In the genomic region with DNA sequence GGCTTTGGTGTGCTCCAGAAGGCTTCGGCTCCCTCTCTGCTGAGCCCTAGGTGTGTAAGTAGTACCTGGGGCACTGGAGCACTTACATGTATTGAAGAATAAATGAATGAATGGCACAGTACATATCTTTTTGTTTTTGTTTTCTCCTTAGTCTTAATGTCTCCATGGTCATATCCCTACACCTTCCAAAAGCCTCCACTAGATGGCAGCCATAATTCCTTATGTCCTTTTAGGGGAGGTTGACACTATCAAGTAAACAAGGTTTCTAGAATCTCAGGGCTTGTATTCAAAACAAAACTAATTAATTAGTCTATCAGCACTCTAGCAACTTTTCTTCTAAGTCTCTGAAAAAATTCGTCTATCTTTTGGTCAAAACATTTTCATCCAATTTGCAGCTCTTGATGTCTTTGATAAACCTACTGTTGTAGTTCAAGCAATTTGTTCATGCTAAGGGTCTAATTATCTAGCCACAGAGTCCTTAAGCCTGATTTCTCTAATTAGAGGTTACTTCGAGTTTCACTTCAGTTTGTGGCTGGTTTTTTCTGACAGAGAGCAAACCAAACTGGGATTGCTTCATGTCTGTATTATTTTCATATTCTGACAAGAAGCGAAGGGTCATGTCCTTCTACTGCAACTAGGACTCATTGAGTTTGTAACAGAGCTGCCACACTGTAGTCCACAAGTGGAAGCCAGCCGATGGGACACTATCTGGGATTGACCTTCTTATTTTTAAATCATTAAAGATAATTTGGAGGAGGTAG, we compare ENCODE assay signal across 8 mouse cellular contexts.
A peak's percentile ranks its signal among the peaks of the same experiment; 100 is the strongest.
DNase-seq lines count a peak whose midpoint lies in the region; ATAC-seq lines count a peak whose summit lies in the region.

No protein-coding gene starts in this region.

- H3K27ac ChIP-seq in heart, embryonic 10.5 days: no peak overlapping the region

- no peaks in the 10 kb centered on the region for H3K9me3 ChIP-seq in heart, embryonic 10.5 days

- 59% methylated on average over 5 of the region's 5 CpGs for WGBS in heart, embryonic 10.5 days

- H3K27me3 ChIP-seq in heart, embryonic 10.5 days (ENCODE audit: insufficient read depth, poor library complexity, severe bottlenecking): no peaks in the 10 kb centered on the region

- 0 out of 2 replicates have a peak, but pooled peaks cover 5% of the 10 kb centered on the region for H3K4me1 ChIP-seq in heart, embryonic 10.5 days

- H3K4me3 ChIP-seq in heart, embryonic 10.5 days: no peak overlapping the region

- no peaks in the 10 kb centered on the region for H3K36me3 ChIP-seq in heart, embryonic 10.5 days

- ATAC-seq in hematopoietic stem cell, adult 5-6 weeks (replicated peaks in 1 of 2; ENCODE audit: insufficient read depth in 1 of 2, low FRiP score in 2 of 2, low TSS enrichment in 1 of 2, low read depth in 1 of 2, poor library complexity in 2 of 2, severe bottlenecking in 2 of 2): peak; percentile 53 to 56; a peak in 2 of 4 replicates
- ATAC-seq in megakaryocyte, adult 5-6 weeks (ENCODE audit: poor library complexity, severe bottlenecking): peak; percentile 67

- DNase-seq in heart, adult 11 months: peak; percentile 61
- no peak for DNase-seq in heart, embryonic 10.5 days (ENCODE audit: low spot score)
- DNase-seq in spleen, postnatal 36 days (ENCODE audit: low spot score in 2 of 2): peak; percentile 18 to 50
- no peak for DNase-seq in spleen, postnatal 4 days (ENCODE audit: low spot score in 2 of 2)
- peak; percentile 72 to 79 for DNase-seq in cerebellum, postnatal 10 days
- no peak for DNase-seq in frontal cortex, postnatal 25 days (ENCODE audit: low spot score in 2 of 2)

Comparison
In these comparisons a context has a peak if more than half of its experiments do, and no peak if none do; other contexts are left out.
1. DNase-seq: peak in heart, adult 11 months (single experiment), spleen, postnatal 36 days (2 of 2) and cerebellum, postnatal 10 days (2 of 2); none in heart, embryonic 10.5 days (single experiment), spleen, postnatal 4 days (0 of 2) and frontal cortex, postnatal 25 days (0 of 2).